Mouse (Mus musculus) duodenum, adult 2 months (tissue): ENCODE results near the gene Gm7995. TPM values are rescaled to one million over a fixed set of nuclear protein-coding genes. Genes with fewer than 3 reads are reported as not detected.

Experiments used
- polyA plus RNA-seq: library from polyadenylated mRNA; depleted of rRNA; stranded (reverse); fragments of >200 nt; gene quantifications from 2 replicates; pipeline ENCODE4 v1.2.3, GENCODE M21; 2012; ENCODE audit warnings: low replicate concordance; rRNA removed

The Gm7995 gene
- polyA plus RNA-seq: not detected in 2 replicates

DNA sequence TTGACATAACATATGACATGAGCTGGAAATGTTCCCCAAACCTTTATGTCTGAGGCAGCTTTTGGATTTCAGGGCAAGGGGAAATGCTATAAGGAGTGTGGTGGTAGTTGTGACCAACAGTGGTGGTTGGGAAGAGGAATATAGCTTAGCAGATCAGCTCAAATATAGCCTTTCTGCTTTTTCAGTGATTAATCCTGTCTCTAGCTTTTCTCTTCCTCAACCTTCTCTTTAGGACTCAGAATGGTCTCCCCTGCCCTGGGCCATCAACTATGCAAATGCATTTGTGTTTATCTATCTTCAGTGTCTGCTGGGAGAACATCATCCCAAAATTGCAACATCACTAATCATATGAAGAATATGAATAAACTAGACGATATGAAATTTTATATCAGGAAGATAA lies at the start of gene Gm7995:
Gene Gm7995 (plus strand): TSS at position 301 of the 400 bp plus-strand sequence.

DNA sequence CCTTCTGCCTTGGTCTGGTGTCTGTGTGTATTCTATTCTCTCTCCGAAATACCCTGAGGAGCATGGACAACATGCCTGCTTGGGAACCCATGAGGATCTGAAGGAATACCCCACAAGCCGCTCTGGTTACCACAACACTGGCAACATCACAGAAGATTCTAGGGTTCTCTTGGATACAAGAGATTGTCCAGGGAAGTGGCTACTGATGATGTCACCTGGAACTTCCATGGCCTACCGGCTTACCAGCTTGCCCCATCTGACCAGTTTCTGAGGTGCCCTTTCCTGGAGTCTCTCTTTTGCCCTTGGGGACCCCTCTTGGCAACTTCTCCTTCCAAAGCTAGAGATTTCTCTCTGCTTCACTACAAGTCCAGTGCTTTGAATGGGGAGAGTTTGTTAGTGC lies 12.8 kb upstream of the Gm7995 start, which contains the start of gene Gm9611:
Gene Gm9611 (minus strand): TSS at position 101 of the 400 bp plus-strand sequence.

Other genes starting within 250 kb of the Gm7995 start
- gene Gm7951, start 192.8 kb upstream of the Gm7995 start, polyA plus RNA-seq: not detected in 2 replicates
- gene Gm17027, start 147.6 kb upstream of the Gm7995 start, polyA plus RNA-seq: not detected in 2 replicates
- gene Gm3573, start 119.4 kb upstream of the Gm7995 start, polyA plus RNA-seq: not detected in 2 replicates
- gene Gm17026, start 50.2 kb upstream of the Gm7995 start, polyA plus RNA-seq: not detected in 2 replicates
- not detected in 2 replicates for gene Gm9611, start 12.9 kb upstream of the Gm7995 start, polyA plus RNA-seq
- not detected in 2 replicates for gene Gm8005, start 129.5 kb downstream of the Gm7995 start, polyA plus RNA-seq
- gene Gm8011, start 153.7 kb downstream of the Gm7995 start, polyA plus RNA-seq: not detected in 2 replicates
- not detected in 2 replicates for gene Gm8020, start 192.1 kb downstream of the Gm7995 start, polyA plus RNA-seq
- not detected in 2 replicates for gene Gm8024, start 214.1 kb downstream of the Gm7995 start, polyA plus RNA-seq